Mouse (Mus musculus) activated CD4-positive, CD25-positive, alpha-beta regulatory T cell, adult 9 weeks (primary cell): Measurements from ENCODE around the gene Olfr1337. TPM values are rescaled to one million over a fixed set of nuclear protein-coding genes. Genes with fewer than 3 reads are reported as not detected.

Source experiments
- polyA plus RNA-seq: library from polyadenylated mRNA; unstranded; fragments of 100-300 nt; shearing (Covaris generic); gene quantifications from one replicate; pipeline ENCODE4 v1.2.1, GENCODE M21; 2017

Olfr1337 gene
- polyA plus RNA-seq = not detected

GRCm38 (mm10) chr4:118782486-118782885 is at the start of gene Olfr1337:
TSS of gene Olfr1337 (minus strand) at chr4:118782586.

GRCm38 (mm10) chr4:118809844-118810243 is 27.5 kb upstream of the Olfr1337 start, which contains the start of gene Olfr1335:
TSS of gene Olfr1335 (minus strand) at chr4:118809944.

GRCm38 (mm10) chr4:118758637-118759036 is 23.7 kb downstream of the Olfr1337 start, which contains the start of gene Olfr1338:
TSS of gene Olfr1338 (minus strand) at chr4:118758737.

GRCm38 (mm10) chr4:118731875-118732274 is 50.5 kb downstream of the Olfr1337 start, which contains the start of gene Olfr1339:
TSS of gene Olfr1339 (plus strand) at chr4:118732175.

Other genes with a start within 250 kb of the Olfr1337 start
- not detected for gene Tmem125, start 238.5 kb downstream of the Olfr1337 start, polyA plus RNA-seq
- not detected for gene Cfap57, start 161.8 kb downstream of the Olfr1337 start, polyA plus RNA-seq
- 172 TPM for gene Ebna1bp2, start 161.8 kb downstream of the Olfr1337 start, polyA plus RNA-seq
- not detected for gene Olfr62, start 123.6 kb downstream of the Olfr1337 start, polyA plus RNA-seq
- gene Olfr1342, start 89.8 kb downstream of the Olfr1337 start, polyA plus RNA-seq = not detected
- not detected for gene Olfr1341, start 79.1 kb downstream of the Olfr1337 start, polyA plus RNA-seq
- not detected for gene Olfr1340, start 62.4 kb downstream of the Olfr1337 start, polyA plus RNA-seq
- not detected for gene Olfr1339, start 50.4 kb downstream of the Olfr1337 start, polyA plus RNA-seq
- gene Olfr1338, start 23.8 kb downstream of the Olfr1337 start, polyA plus RNA-seq = not detected
- not detected for gene Olfr1335, start 27.4 kb upstream of the Olfr1337 start, polyA plus RNA-seq
- gene Olfr1333, start 53.7 kb upstream of the Olfr1337 start, polyA plus RNA-seq = not detected
- 0.09 TPM for gene Olfr1331, start 82.1 kb upstream of the Olfr1337 start, polyA plus RNA-seq
- not detected for gene Olfr1330, start 106.0 kb upstream of the Olfr1337 start, polyA plus RNA-seq
- gene Olfr1329, start 134.9 kb upstream of the Olfr1337 start, polyA plus RNA-seq = not detected
- gene Olfr1328, start 156.0 kb upstream of the Olfr1337 start, polyA plus RNA-seq = not detected
- not detected for gene Lao1, start 179.0 kb upstream of the Olfr1337 start, polyA plus RNA-seq